Mouse (Mus musculus): Measurements from ENCODE around the gene Dpf1. TPM values are rescaled to one million over a fixed set of nuclear protein-coding genes. Genes with fewer than 3 reads are reported as not detected.

Gene Dpf1
- total RNA-seq, 1 experiment from 2014 or later = 1.8 TPM

- no peak for DNase-seq
Measured at GRCm38 (mm10) chr7:29340838-29341237, 37.1 kb downstream of the Dpf1 start.

GRCm38 (mm10) chr7:29341722-29342121, 38.0 kb downstream of the Dpf1 start:
- no peak for DNase-seq

DNA sequence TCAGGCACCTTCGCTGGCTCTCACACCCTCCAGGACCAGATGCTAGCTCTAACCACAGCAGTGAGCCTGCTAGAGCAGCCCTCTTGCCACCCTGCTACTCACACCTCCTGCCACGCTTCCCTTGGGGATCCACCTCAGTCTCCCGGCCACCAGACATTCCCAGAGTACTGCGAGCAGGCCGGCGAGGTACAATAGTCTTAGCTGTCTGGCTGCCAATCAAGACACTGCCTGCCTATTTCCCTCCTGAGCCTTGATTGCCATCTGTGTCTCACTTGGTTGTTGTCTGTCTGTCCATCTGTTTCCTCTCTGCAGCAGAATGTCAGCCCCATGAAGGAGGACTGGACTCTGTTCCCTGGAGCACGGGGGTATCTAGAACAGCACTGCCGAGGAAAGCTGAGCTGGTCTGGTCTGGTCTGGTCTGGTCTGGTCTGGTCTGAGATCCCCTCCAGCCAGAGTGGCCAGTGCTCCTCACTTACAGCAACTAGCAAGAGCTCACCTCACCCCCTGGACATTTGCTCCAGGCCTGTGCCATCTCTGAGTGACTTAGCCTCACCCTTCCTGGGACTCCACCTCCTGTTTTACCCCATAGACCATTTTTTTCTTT, 38.8 kb downstream of the Dpf1 start:
- no peak for DNase-seq

- DNase-seq = no peak
Measured at GRCm38 (mm10) chr7:29343746-29344145, 40.0 kb downstream of the Dpf1 start.

GRCm38 (mm10) chr7:29345534-29345933, 41.8 kb downstream of the Dpf1 start:
- DNase-seq = no peak

- DNase-seq = no peak
Measured at GRCm38 (mm10) chr7:29346212-29346611, 42.5 kb downstream of the Dpf1 start.

DNA sequence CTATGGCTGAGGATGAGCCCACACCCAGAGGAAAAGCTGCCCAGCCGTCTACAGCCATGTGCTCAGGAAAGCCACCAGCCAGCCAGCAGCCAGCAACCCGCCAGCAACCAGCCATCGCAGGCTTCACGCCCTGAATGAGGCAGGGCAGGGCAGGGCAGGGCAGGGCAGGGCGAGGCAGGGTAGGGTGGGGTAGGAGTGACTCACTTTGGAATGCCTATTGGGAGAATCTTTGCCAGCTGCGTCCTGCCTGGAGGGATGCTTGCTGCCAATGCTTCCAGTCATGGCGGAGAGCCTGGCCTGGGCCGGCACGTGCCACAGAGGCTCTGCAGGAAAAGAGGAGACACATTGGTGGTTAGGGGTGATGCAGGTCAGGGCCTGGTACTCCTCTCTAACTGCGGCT, 46.7 kb downstream of the Dpf1 start:
- peak; percentile 62 for DNase-seq

- no peak for DNase-seq
Measured at GRCm38 (mm10) chr7:29352246-29352645, 48.5 kb downstream of the Dpf1 start.

DNA sequence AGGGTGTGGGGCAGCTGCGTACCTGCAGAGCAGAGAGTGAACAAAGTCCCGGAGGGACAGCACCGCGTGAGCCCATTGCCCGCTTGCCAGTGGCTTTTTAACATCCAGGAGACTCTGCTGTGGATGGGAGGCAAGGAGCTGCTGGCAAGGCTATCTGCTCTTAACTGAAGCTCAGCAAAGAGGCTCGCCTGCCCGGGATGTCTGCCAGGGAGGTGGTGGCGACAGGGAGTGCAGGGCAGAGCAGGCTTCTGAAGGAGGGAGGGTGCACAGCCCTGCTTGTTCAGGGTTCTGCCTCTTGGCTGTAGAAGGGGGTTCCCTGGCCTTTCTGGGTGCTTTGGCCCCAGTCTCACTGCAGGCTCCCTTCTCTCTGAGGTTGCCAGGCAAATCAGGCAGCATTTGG, 50.4 kb downstream of the Dpf1 start:
- peak; percentile 91 for DNase-seq

DNA sequence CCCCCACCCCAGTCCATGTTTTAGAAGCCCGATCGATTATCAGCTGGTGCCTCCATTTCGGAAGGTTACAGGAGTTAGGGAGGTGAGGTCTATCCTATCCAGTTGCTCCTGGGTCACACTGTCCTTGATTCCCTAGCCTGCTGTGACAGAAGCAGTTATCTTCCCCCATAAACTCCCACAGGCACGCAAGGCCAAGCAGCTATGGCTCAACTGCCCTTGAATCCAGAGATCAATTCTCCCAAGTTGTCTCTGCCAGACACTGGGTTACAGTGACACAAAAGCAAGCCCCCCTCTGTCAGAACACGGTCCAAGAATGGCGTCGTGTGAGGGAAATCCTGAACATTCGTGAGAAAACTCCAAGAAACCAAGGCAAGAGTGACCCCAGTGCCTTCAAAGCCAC, 51.7 kb downstream of the Dpf1 start:
- DNase-seq = peak; percentile 67

- DNase-seq = no peak
Measured at GRCm38 (mm10) chr7:29361497-29361896, 57.7 kb downstream of the Dpf1 start.

DNA sequence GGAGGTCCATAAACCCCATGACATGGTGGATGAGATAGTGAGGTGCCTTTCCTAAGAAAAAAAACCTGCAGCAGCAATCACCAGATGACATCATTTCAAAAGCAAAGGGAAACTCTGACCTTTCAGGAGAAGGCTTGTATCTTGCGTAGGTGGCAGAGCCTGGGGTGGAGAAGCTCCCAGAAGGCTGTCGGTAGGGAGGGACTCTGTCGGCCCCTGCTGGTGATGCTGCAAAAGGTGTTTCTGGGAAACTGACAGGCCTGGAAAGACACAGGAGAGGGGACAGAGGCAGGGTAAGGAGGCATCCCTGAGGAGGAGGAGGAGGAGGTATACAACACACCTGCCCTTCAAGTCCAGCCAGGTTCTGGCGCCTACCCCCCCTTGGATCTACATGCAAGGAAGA, 60.3 kb downstream of the Dpf1 start:
- peak; percentile 84 for DNase-seq

DNA sequence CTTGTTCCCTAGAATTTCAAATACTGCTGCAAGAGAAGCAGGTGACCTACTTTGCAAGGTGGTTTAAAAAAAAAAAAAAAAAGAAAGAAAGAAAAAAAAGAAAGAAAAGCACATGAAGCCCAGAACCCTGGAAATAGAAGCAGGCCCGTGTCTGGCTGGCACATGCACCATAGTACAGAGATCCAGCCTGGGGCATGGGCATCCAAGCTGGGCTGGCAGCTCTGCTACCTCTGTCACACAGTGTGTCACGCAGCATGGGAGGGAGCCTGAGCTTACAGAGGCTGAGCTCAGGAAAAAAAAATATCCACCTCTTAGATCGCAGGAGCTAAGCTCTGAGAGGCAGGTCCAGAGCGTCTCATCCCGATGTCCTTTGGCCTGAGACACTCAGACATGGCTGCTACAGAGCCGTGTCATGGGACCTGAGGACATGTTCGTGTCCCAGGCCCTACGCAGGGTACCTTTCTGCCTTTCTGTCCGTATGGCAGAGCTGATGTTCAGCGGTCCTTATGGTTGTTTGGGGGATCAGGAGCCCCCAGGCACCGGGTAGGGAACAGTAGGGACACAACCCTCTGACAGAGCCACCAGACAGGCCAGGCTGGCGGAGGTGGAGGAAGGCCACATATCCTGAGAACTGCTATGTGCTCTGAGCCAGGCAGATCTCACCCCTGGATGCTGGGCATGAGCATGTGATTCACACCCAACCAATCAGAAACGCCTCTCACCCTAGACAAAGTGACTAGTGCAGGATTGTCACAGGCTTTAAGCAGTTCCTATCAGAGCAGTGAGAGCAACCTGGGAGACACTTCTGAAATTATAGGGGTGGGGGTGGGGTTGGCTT, 63.6 kb downstream of the Dpf1 start:
- no peak for DNase-seq

Other genes starting within 250 kb of the Dpf1 start
- 0.11 and 0.19 TPM in 2 replicates for gene Ryr1, start 178.8 kb upstream of the Dpf1 start, total RNA-seq (2021)
- 1.8 and 2.2 TPM in 2 replicates for gene Rasgrp4, start 169.1 kb upstream of the Dpf1 start, total RNA-seq (2021)
- gene Fam98c, start 147.7 kb upstream of the Dpf1 start, total RNA-seq (2021) = 8.0 and 15.8 TPM in 2 replicates
- 1.1 and 1.2 TPM in 2 replicates for gene Ggn, start 133.7 kb upstream of the Dpf1 start, total RNA-seq (2021)
- gene Spred3, start 133.5 kb upstream of the Dpf1 start, total RNA-seq (2021) = 6.6 and 6.9 TPM in 2 replicates
- 212 and 215 TPM in 2 replicates for gene Psmd8, start 123.2 kb upstream of the Dpf1 start, total RNA-seq (2021)
- 0.63 and 0.79 TPM in 2 replicates for gene Catsperg1, start 89.9 kb upstream of the Dpf1 start, total RNA-seq (2021)
- gene Kcnk6, start 71.4 kb upstream of the Dpf1 start, total RNA-seq (2021) = 3.0 and 4.1 TPM in 2 replicates
- gene Yif1b, start 65.6 kb upstream of the Dpf1 start, total RNA-seq (2021) = 77.1 and 81.0 TPM in 2 replicates
- gene 2200002D01Rik, start 55.5 kb upstream of the Dpf1 start, total RNA-seq (2021) = 2.4 and 2.7 TPM in 2 replicates
- gene Spint2, start 22.0 kb upstream of the Dpf1 start, total RNA-seq (2021) = 29.0 and 31.5 TPM in 2 replicates
- 10.9 and 12.4 TPM in 2 replicates for gene Ppp1r14a, start 14.6 kb upstream of the Dpf1 start, total RNA-seq (2021)
- gene Sipa1l3, start 214.7 kb downstream of the Dpf1 start, total RNA-seq (2021) = 29.2 and 30.5 TPM in 2 replicates